Mouse (Mus musculus) limb, embryonic 11.5 days (tissue): ENCODE results near the gene Cib4. TPM values are rescaled to one million over a fixed set of nuclear protein-coding genes. Genes with fewer than 3 reads are reported as not detected.

ENCODE experiments used
- ATAC-seq: fragments of 200-750 bp; cut with Nextera tagmentation; 2 replicates; pipeline ENCODE4 v1.8.0; 2017; ENCODE audit warnings: low read depth; ENCODE audit not compliant: insufficient number of reproducible peaks, low FRiP score, low TSS enrichment
- DNase-seq: peaks from one replicate; pipeline ENCODE4 v3.0.0-alpha.2; 2015; ENCODE audit warnings: low spot score
- H3K27ac ChIP-seq: fragments of 300-500 bp; sonication (generic); replicated peaks from 2 replicates; pipeline ENCODE4 v1.5.1; 2014; ENCODE audit warnings: low read depth, mild to moderate bottlenecking, low read length
- H3K27me3 ChIP-seq: fragments of 300-500 bp; sonication (generic); 2 replicates; pipeline ENCODE4 v1.6.1; 2014; ENCODE audit warnings: mild to moderate bottlenecking, low read length, mixed read lengths; ENCODE audit not compliant: control insufficient read depth, insufficient read depth
- H3K36me3 ChIP-seq: fragments of 300-500 bp; sonication (generic); 2 replicates; pipeline ENCODE4 v1.6.1; 2014; ENCODE audit warnings: mild to moderate bottlenecking, low read length, moderate library complexity, mixed read lengths; ENCODE audit not compliant: control insufficient read depth, insufficient read depth
- H3K4me1 ChIP-seq: fragments of 300-500 bp; sonication (generic); 2 replicates; pipeline ENCODE4 v1.6.1; 2014; ENCODE audit warnings: low read length, mixed read lengths; ENCODE audit not compliant: control insufficient read depth, insufficient read depth
- H3K4me2 ChIP-seq: fragments of 300-500 bp; sonication (generic); 2 replicates; pipeline ENCODE4 v1.6.1; 2014; ENCODE audit warnings: low read depth, mild to moderate bottlenecking, moderate library complexity; ENCODE audit not compliant: severe bottlenecking
- H3K4me3 ChIP-seq: fragments of 300-500 bp; sonication (generic); 2 replicates; pipeline ENCODE4 v1.5.1; 2014; ENCODE audit warnings: low read depth, low read length
- H3K9ac ChIP-seq: fragments of 300-500 bp; sonication (generic); 2 replicates; pipeline ENCODE4 v1.6.1; 2014; ENCODE audit warnings: mild to moderate bottlenecking, low read length
- H3K9me3 ChIP-seq: fragments of 300-500 bp; sonication (generic); 2 replicates; pipeline ENCODE4 v1.6.1; 2016; ENCODE audit warnings: low read length; ENCODE audit not compliant: control insufficient read depth
- WGBS: fragments of 180-500 bp; shearing (Covaris S2); extraction: QIAGEN DNeasy Blood & Tissue Kit; methylation state at CpG from one replicate; pipeline ENCODE4 v1.1.7; 2014; 5-methylcytosine and 5-hydroxymethylcytosine counted together
- polyA plus RNA-seq: library from polyadenylated mRNA; unstranded; fragments of >200 nt; fragmentation: Nextera tagmentation; extraction: Ambion mirVana; gene quantifications from 2 replicates; pipeline ENCODE4 v1.2.1, GENCODE M21; 2014

Gene Cib4
- polyA plus RNA-seq, 1 experiment from 2014 or later, result not detected

- WGBS, result 52% methylated on average over 6 of the region's 6 CpGs
- H3K4me1 ChIP-seq, result no peaks in the 10 kb centered on the region
- peaks cover 14% of the 10 kb centered on the region for H3K27me3 ChIP-seq
- H3K9ac ChIP-seq, result no peak overlapping the region
- no peak overlapping the region for H3K4me3 ChIP-seq
- ATAC-seq (no peak), DNase-seq (peak; percentile 36)
- H3K27ac ChIP-seq, result no peak overlapping the region
- H3K9me3 ChIP-seq, result no peaks in the 10 kb centered on the region
- no peak overlapping the region for H3K4me2 ChIP-seq
- H3K36me3 ChIP-seq, result no peaks in the 10 kb centered on the region
These were observed 75.2 kb downstream of the Cib4 start for GRCm38 (mm10) chr5:30470454-30470853.

- H3K27me3 ChIP-seq, result peaks cover 17% of the 10 kb centered on the region
- no peaks in the 10 kb centered on the region for H3K36me3 ChIP-seq
- H3K9ac ChIP-seq, result no peak overlapping the region
- DNase-seq (no peak), ATAC-seq (no peak)
- H3K4me3 ChIP-seq, result peak overlapping the region; percentile 14; the same call in 1 of the 2 replicates
- WGBS, result 42% methylated on average over 9 of the region's 9 CpGs
- H3K4me2 ChIP-seq, result peak overlapping the region; percentile 41
- H3K4me1 ChIP-seq, result 0 out of 2 replicates have a peak, but pooled peaks cover 2% of the 10 kb centered on the region
- H3K9me3 ChIP-seq, result no peaks in the 10 kb centered on the region
- H3K27ac ChIP-seq, result no peak overlapping the region
These were observed 79.3 kb downstream of the Cib4 start for GRCm38 (mm10) chr5:30466315-30466714.

GRCm38 (mm10) chr5:30465861-30466260 is 79.8 kb downstream of the Cib4 start, which contains the start of gene 1700001C02Rik:
1700001C02Rik (plus strand) TSS chr5:30466047.
- no peaks in the 10 kb centered on the region for H3K9me3 ChIP-seq
- no peak within 1 kb of the TSS for H3K9ac ChIP-seq
- DNase-seq, result no peak
- peak within 1 kb of the TSS; percentile 41 for H3K4me2 ChIP-seq
- no peaks in the 10 kb centered on the region for H3K36me3 ChIP-seq
- 0 out of 2 replicates have a peak, but pooled peaks cover 2% of the 10 kb centered on the region for H3K4me1 ChIP-seq
- peak within 1 kb of the TSS; percentile 14; the same call in 1 of the 2 replicates for H3K4me3 ChIP-seq
- H3K27ac ChIP-seq, result no peak within 1 kb of the TSS
- 16% methylated on average over 21 of the region's 21 CpGs for WGBS
- peaks cover 17% of the 10 kb centered on the region for H3K27me3 ChIP-seq
- ATAC-seq, result no peak

GRCm38 (mm10) chr5:30461821-30462220 is 83.8 kb downstream of the Cib4 start, which contains the start of gene Otof:
Otof (minus strand) TSS chr5:30461932.
- Histone ChIP-seq H3K9me3 (no peaks in the 10 kb centered on the region), H3K9ac (no peak within 1 kb of the TSS), H3K27ac (no peak within 1 kb of the TSS), H3K4me3 (no peak within 1 kb of the TSS), H3K27me3 (peaks cover 15% of the 10 kb centered on the region), H3K4me2 (no peak within 1 kb of the TSS), H3K4me1 (peaks cover 7% of the 10 kb centered on the region; the same call in 1 of the 2 replicates), H3K36me3 (no peaks in the 10 kb centered on the region)
- ATAC-seq (no peak), DNase-seq (peak; percentile 38)
- 35% methylated on average over 12 of the region's 12 CpGs for WGBS

- peak; percentile 58 for DNase-seq
- ATAC-seq, result no peak
- H3K27me3 ChIP-seq, result peaks cover under 1% of the 10 kb centered on the region; the same call in 1 of the 2 replicates
These were observed 85.5 kb downstream of the Cib4 start for GRCm38 (mm10) chr5:30460155-30460554.

GRCm38 (mm10) chr5:30456056-30456455 is 89.6 kb downstream of the Cib4 start:
- Histone ChIP-seq H3K9me3 (no peaks in the 10 kb centered on the region), H3K4me2 (no peak overlapping the region), H3K27me3 (no peaks in the 10 kb centered on the region), H3K4me3 (no peak overlapping the region), H3K9ac (no peak overlapping the region), H3K27ac (no peak overlapping the region), H3K4me1 (peaks cover 5% of the 10 kb centered on the region; the same call in 1 of the 2 replicates), H3K36me3 (no peaks in the 10 kb centered on the region)
- DNase-seq, result peak; percentile 31
- no peak for ATAC-seq
- 62% methylated on average over 6 of the region's 6 CpGs for WGBS

More at GRCm38 (mm10) chr5:30460155-30460554, 85.5 kb downstream of the Cib4 start:
- no peak overlapping the region for H3K27ac ChIP-seq
- H3K36me3 ChIP-seq, result no peaks in the 10 kb centered on the region
- peaks cover 7% of the 10 kb centered on the region; the same call in 1 of the 2 replicates for H3K4me1 ChIP-seq
- WGBS, result 46% methylated on average over 4 of the region's 4 CpGs
- H3K9ac ChIP-seq, result no peak overlapping the region
- H3K9me3 ChIP-seq, result no peaks in the 10 kb centered on the region
- no peak overlapping the region for H3K4me2 ChIP-seq
- no peak overlapping the region for H3K4me3 ChIP-seq

GRCm38 (mm10) chr5:30444327-30444895 is 101.2 kb downstream of the Cib4 start:
- ATAC-seq (no peak), DNase-seq (no peak)
- Histone ChIP-seq H3K4me1 (peaks cover 5% of the 10 kb centered on the region; the same call in 1 of the 2 replicates), H3K9ac (no peak overlapping the region), H3K4me2 (no peak overlapping the region), H3K36me3 (no peaks in the 10 kb centered on the region), H3K9me3 (no peaks in the 10 kb centered on the region), H3K4me3 (no peak overlapping the region), H3K27ac (no peak overlapping the region), H3K27me3 (no peaks in the 10 kb centered on the region)
- 83% methylated on average over 13 of the region's 13 CpGs for WGBS

- ATAC-seq (no peak), DNase-seq (no peak)
- H3K27me3 ChIP-seq, result no peaks in the 10 kb centered on the region
- no peaks in the 10 kb centered on the region for H3K9me3 ChIP-seq
- H3K4me1 ChIP-seq, result peaks cover 5% of the 10 kb centered on the region; the same call in 1 of the 2 replicates
- H3K9ac ChIP-seq, result no peak overlapping the region
- 62% methylated on average over 5 of the region's 5 CpGs for WGBS
- H3K27ac ChIP-seq, result no peak overlapping the region
- no peaks in the 10 kb centered on the region for H3K36me3 ChIP-seq
- no peak overlapping the region for H3K4me2 ChIP-seq
- no peak overlapping the region for H3K4me3 ChIP-seq
These were observed 103.4 kb downstream of the Cib4 start for GRCm38 (mm10) chr5:30442196-30442595.
